Mouse (Mus musculus) monocyte, adult 5-6 weeks (primary cell): ENCODE data around the gene Id3. TPM values are rescaled to one million over a fixed set of nuclear protein-coding genes. Genes with fewer than 3 reads are reported as not detected.
A peak's percentile ranks its signal among the peaks of the same experiment; 100 is the strongest.

Experiments used
- ATAC-seq: fragments of 153-309, 156-312 bp; replicated peaks from 2 replicates; pipeline ENCODE4 v1.8.0; 2017; ENCODE audit warnings: mild to moderate bottlenecking; ENCODE audit not compliant: low TSS enrichment, insufficient number of reproducible peaks, severe bottlenecking, poor library complexity, low FRiP score
- total RNA-seq: library from RNA; stranded (forward); fragments of 200-1000, 200-491, 200-594 nt; gene quantifications from 3 replicates; pipeline ENCODE4 v1.2.3, GENCODE M21; 2017

Id3 gene
- total RNA-seq, 1 experiment from 2014 or later: 8.5 TPM

DNA sequence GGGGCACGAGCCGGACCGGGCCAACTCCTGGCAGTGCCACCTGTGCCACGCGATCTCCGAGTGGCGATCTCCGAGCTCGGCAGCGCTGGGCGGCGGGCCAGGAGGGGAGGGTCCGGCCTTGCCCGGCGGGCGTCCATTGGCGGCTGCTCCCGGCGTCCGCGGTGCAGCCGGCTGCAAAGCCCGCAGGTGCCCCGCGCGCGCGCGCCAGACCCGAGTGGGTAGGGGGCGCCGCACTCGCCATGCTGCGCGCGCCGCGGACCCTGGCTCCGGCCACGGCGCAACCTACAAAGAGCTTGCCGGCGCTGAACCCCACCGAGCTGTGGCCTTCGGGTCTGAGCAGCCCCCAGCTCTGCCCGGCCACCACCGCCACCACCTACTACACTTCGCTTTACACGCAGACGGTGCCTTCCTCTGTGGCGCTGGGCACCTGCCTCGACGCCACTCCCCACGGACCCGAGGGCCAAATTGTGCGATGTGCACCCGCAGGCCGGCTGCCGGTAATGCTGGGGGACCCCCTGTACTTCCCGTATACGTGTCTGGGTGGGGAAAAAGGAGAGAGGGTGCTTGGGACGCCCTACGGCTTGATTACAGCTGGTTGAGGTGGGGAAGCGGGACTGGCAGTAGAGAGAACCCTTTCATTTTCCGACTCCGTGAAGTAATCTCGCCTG is 29.4 kb downstream of the Id3 start:
- no peak for ATAC-seq

DNA sequence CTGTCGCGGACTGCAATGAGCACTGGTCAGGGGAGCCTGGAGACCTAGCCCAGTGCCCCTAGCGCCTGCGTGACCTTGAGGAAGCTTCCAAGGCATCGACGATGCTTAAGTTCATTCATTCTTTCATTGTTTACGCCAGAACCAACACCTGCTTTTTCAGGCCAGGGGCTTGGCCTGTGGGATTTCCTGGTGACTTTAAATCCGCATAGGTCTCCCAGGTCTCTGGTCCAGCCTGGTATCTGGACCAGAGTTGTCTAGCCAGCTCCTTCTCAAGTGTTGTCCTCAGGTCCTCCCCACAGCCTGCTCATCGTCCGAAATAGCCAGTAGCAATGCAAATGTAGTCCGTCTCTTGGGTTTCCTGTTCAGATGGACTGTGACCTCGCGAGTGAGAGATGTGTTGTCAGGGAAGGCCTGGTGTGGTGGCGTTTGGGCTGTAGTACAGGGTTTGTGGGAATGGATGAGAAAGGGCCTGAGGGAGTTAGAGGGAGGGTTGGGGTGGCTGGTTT is 30.0 kb downstream of the Id3 start:
- ATAC-seq: no peak

DNA sequence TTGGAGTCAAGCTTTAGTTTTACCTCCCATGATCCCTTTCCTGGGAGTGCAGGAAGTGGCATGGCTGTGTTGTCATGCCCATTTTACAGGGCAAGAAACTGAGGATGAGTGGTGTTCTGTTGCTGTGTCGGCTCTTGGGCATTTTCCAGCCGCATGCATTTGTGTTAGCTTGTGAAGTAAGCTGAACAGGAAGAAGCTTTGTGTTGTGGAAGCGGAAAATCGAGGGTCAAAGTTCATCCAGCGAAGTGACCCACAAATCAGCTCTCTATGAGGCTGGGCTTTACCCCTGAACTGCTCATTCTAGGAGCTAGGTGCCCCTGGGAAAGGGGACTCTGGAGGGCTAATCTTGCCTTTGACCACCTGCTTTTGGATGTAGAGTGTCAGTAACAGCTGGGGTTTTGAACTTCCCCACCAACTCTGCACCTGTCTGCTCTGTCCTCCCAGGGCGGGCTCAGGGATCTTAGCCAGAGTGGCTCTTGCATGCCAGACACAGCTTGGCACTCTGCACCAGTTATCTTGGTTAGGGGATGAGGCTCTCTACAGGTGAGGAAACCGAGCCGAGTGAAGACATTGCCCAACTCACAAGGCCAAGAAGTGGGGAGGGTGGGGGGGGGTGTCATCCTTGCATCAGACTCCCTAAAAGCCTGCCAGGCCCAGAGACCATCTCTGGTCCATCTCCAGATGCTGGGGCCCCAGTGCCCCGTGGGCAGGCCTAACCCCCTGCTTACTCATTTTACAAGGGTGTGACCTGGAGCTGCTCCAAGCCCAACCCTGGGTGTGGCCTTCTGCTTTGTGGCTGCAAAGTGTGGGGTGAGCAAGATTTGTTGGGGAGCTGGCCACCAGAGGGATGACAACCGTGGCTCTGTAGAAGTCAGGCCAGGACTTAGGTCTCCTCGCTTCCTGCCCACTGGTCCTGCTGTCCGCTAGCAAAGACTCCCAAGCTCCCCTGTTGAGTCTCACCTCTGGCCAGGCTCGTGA is 31.2 kb downstream of the Id3 start:
- ATAC-seq: peak; percentile 69

DNA sequence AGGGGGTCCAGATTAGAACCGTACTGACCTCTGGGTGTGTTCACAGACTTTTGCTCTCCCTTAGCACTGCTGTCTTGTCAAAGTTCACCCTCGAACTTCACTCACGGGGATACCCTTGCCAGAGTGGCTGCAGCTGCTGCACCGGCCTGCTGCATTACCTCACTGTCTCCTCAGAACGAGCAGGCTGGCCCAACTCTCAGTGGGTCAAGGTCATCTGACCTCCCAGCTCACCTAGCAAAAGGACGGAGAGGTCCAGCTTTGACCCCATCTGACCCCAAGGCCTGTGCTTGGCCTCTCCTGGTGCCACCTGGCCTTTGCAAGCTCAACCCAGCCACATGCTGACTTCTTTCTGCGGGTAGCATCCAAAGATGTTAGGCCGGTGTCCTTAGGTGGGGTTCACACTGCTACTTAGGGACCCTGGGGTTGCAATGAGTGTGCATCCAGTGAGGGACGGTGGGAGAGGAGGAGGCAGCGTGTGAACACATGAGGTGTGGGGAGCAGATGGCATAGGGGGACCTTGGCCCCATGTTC is 32.8 kb downstream of the Id3 start:
- ATAC-seq: no peak

DNA sequence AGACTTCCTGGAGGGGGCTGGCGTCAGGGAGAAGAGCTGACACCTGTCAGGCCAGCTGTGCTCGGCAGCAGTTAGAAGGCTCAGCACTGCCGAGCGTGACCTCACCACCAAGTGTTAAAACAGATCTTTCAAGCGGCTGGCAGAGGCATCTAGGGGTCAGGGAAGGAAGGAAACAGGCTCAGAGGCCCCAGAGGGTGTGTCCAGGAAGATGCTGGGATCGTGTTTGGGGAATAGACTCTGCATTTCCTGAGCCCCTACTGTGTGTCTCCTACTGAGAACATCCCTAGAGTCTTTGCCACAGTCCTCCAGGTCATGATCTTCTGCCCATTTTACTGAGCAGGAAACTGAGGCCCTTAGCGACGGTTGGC is 33.9 kb downstream of the Id3 start:
- no peak for ATAC-seq

DNA sequence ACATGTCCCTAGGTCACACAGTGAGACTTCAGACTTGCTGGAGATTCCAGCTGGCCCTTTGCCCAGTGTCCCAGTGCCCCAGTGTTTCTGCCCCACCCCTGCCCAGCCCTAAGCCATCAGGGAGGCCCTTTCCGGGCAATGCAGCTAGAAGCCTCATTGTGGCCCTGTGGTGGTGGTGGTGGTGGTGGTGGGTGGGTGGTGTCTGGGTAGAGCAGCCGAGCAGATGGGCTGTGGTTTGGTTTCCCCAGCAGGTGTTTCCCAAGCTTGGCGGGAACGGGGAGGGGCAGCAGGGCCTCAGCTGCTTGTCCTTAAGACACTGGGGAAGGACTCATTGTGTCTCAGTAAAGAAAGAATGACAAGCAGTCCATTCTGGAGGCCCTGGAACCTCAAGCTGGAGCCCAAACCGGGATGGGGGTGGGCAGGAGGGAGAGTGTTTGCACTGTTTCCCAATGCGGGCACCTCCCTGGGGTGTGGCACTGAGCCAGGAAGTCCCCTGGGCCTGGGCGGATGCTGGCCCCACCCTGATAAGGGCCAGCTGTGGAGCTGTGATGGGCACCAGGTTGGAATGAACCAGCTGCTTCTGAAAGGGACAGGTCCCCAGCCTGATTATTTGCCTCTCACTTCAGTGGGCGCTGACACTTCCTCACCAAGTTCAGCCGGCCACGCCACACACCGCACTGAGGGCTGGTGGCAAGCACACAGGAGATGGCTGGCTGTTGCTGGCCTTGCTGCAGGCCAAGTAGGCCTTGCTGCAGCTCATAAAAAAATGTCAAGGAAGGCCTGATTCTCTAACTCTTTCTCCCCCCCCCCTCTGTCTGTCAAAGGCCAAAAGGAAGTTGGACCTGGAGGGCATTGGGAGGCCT is 34.5 kb downstream of the Id3 start:
- peak; percentile 10; the same call in 1 of the 2 replicates for ATAC-seq

DNA sequence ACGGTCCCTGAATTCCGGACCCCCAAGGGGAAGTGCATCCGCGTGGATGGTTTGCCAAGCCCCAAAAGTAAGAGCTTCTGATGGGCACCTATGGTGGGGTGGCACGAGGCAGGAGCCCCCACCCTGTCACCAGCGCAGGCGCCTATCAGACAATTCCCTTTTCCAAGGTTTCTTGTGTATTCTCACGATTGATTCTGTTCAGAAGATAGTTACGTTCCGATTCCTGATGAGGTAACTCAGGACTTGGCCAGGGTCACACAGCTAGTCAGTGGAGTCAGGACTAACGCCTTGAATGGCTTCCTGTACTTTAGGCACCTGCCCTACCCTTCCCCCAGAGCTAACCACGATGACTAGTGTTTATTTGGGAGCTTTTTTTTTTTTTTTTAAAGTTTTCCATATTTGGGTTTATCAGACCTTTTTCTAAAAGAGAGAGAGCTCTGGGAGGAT is 35.2 kb downstream of the Id3 start:
- no peak for ATAC-seq

DNA sequence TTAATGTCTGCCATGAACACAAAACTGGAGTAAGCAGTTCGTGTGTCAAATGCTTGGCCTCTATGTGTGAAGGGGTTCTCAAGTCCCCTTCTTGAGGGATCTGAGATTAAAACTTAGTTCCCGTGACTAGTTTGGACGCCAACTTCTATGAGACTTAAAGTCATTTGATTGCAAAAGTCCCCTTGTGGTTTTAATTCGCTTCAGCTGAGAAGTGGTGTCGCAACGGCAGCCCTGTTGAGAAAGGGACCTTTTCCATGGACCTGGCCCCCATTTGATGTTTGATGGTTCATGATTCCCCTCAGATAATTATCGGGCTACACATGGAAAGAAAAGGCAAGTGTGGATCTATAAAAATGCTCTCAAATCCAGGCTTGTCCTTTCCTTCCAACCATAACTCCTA is 36.2 kb downstream of the Id3 start:
- 0 out of 2 replicates have a peak, but pooled peaks have one; percentile 7 for ATAC-seq

DNA sequence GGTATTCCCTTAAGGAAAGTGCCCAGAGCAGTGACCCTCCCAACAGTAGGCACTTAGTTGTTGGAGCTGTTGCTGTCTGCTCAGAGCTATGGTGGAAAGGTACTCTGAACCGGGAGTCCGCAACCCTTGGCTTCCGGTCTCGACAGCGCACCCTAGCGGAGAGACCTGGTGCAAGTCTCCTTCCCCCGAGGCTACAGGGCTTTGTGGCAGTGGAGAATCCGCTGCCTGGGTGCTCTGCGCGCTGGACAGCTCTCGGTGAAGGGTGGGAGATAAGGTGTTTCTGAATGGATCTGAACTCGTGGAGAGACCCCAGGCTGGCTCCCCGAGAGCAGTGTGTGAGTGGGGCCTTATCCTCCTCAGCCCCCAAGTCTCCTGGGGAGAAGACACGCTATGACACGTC is 36.7 kb downstream of the Id3 start:
- peak; percentile 68 for ATAC-seq

DNA sequence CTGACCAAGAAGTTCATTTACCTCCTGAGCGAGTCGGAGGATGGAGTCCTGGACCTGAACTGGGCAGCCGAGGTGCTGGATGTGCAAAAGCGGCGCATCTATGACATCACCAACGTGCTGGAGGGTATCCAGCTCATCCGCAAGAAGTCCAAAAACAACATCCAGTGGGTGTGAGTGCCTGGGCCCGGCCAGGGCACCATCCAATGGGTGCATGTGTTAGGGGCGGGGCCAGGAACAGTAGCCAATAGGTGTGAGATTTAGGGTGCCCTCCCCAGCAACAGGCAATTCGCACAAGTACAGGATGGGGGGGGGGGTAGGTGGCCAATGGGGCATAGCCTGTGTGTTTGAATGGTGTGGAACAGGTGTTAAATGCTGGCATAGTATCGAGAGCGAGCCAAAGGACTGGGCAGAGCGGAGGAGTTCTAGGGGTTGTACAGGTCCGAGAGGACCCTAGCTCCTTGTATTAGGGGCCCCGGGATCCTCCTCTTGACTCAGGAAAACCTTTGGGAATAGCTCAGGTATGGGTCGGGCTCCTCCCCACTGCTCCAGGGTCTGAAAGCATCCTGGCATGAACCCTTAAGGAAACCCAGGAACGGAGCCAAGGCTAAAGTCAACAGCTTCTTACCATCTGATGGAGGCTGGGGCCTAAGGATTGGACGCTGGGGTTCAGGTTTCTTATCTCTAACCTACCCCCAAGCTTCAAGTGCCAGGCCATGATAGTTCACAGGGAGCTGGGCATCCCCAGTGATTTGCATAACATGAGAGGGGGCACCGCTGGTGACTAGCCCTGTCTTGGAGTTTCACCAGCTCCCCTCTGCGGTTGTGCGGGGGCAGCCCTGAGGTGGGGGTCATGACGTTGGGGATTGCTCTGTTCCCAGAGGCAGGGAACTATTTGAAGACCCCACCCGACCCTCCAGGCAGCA is 37.4 kb downstream of the Id3 start:
- peak; percentile 36 for ATAC-seq

DNA sequence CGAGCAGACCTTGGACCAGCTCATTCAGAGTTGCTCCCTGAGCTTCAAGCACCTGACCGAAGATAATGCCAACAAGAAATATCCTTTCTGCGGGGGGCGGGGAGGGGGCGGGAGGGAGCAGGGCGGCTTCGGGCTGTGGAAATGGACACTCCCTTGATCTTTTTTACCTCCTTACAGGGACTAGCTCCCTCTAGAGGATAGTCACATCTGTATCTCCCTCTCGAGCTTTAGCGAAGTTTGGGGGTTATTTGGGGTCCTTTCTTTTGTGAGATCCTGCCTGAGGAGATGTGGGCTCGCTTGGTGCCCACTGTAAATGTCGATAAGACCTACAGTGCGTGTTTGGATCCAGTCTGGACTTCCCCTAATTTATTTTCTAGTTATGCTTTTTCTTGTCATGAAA is 38.1 kb downstream of the Id3 start:
- ATAC-seq: no peak

DNA sequence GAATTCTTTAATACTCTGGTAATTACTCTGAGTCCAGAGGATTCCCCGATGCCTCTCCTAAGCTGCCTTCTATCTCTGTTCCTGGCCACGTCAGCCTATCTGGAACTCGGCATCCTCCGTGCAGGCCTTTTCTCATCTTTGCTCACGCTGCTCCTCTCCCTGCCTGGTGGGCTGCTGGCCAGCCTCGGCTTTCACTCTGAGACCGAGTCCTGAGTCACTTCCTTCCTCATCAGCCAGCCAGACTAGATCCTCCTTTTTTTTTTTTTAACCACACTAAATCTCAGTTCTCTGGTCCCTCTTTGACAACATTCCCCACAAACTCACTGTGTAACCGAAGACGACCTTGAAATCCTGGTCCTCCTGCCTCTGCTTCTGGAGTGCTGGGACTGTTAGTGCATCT is 42.1 kb downstream of the Id3 start:
- peak; percentile 69 for ATAC-seq

DNA sequence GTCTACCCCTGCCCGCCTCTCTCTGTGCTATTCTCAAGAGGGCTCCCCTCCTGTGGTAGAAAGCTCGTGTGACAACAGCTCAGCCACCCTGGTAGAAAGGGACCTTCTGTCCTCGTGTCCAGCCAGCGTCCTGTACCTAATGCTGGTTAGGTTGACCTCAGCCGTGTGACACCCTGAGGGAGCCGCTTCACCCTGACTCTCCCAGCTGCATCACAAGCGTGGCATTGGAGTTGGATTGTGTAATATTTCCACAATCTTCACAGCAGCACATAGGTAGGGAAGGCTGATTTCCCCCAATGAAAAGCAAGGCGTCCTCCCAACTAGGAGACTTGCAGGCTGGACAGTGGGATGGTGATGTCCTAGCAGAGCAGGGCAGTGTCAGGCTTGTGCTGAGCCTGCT is 43.0 kb downstream of the Id3 start:
- ATAC-seq: no peak

DNA sequence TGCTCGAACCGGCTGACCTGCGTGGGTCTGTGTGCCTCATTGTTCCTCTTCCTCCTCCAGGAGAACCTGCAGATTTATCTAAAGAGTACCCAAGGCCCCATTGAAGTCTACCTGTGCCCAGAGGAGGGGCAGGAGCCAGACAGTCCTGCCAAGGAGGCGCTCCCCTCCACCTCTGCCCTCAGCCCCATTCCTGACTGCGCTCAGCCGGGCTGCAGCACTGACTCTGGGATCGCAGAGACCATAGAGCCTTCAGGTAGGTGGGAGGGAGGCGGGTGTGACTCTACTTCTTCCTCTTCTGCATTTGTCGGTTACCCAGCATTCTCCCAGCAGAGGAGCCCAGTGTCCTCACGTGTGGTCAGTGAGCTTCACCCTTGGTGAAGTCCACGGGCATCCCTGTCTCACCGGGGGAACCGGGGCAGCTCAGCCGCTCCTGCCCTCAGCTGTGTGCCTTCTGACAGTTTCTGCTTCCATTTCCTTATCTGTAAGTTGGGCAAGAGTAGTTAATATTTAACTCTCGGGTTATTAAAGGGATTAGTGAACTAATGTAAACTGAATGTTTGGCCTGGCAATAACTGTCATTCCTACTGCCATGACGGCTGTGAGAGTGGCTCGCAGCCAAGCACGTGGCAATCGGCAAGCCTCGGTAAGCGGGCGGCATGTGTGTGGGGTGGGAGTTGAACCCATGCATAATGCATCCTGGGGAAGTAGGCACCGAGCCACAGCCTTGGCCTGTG is 43.6 kb downstream of the Id3 start:
- peak; percentile 55 for ATAC-seq

DNA sequence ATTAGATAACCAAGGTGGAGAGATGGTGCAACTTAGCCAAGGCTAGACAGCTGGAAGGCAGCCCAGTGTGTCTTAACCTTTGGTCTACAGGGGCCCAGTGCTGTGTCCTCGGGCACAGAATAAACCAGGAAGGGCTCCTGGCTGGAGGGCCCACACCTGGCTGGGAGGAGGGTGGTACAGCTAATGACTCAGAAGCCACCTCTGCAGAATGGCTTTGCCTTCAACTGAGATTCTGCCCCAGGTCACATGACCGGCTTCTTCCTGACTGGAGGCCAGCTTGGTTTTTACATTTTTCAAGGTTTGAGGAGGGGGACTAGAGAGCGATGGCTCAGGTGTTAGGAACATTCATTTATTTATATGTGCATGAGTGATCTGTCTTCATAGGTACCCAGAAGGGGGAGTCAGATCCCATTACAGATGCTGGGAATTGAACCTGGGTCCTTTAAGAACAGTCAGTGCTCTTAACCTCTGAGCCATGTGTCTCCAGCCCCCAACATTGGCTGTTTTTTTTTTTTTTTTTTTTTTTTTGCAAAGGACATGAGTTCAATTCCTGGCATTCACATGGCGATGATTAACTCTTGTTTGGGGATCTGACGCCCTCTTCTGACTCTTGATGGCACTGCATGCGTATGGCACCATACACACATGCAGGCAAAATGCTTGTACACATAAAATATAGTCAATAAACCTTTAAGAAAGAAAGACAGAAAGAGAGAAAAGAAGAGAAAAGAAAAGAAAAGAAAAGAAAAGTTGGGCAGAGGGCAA is 45.9 kb downstream of the Id3 start:
- ATAC-seq: no peak

DNA sequence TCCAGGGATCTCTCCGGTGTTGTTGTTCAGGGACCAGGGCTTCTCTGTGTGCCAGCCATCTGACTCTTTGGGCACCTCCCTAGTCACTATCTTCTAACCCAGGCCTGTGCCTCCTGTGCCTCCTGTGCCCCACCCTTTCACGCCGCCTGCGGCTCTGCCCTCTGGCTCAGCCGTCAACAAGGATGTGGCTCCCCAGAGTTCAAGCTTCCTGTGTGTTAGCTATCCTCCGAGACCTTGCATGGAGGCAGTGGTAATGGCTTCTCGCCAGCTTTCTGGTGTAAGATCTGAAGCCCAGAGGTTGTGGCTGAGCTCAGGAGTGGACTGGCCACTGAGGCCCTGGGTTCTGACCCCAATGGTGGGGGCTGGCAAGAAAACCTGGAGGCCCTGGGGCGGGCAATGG is 46.6 kb downstream of the Id3 start:
- no peak for ATAC-seq
